Mouse (Mus musculus): ENCODE measurements around the gene Actl7b.

DNA sequence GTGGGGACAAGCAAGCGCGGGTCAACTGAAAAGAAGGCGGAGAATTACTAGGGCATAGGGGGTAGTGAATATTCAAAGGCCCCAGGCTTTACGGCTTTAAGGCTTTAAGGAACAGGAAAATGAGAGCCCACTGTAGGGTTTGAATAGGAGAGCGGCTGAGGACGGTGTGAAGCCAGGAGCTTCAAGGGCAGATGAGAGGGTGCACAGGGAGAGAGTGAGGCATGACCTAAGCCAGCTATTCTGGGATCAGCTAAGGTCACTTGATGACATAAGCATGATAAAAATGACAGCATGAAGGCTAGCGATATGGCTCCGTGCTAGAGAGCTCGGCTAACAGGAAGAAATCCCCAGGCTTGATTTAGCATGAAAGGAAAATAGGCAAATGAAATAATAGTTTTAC is 21.8 kb downstream of the Actl7b start:
- TF ChIP-seq POLR2A (IDR thresholded peaks at IDR 0.05; ENCODE audit: low read depth, low read length) = no peak
- no peak for TF ChIP-seq CTCF (IDR thresholded peaks at IDR 0.05; ENCODE audit: borderline replicate concordance, insufficient read depth, low read length)
